Mouse (Mus musculus): ENCODE data around the gene Vps29.

DNA sequence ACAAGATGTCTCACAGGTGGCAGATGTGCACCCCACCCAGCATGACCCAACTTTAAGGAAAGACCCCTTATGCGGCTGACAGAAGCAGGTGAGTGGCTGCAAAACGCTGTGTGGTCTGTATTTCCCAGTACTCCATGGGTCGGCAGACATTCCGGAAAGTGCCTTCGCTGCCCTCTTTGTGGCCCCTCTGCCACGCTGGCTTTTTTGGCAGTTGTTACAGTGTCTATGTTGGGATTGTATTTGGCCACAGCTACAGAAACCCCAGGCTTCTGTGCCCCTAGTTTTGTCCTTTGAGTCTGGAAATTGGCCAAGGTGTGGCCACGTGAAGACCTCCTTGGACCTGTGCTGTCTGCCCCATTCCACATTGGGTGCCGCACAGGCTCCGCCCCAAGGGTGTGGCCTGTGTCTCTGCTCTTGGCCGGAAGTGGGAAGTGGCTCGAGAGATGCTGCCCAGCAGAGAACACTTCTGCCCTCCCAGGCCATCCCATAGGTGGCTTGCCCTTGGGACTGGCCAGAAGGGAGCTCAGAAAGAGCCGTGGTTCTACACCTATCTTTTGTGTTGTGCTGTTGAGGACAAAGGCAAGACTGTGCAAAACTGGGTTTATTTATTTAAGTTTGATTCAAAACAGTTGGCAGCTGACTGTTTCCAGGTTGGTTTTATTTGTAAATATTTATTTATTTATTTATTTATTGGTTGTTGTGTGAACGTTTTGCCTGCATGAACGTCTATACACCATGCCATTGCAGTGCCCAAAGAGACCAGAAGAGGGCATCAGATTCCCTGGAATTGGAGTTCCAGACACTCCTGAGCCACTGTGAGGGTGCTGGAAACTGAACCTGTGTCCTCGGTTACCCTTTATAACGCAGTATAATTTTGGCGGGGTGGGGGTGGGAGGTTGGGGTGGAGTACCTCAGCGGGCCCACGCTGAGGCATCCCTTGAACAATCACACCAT lies 55.8 kb downstream of the Vps29 start:
- TF ChIP-seq CTCF (IDR thresholded peaks at IDR 0.05; ENCODE audit: control insufficient read depth, insufficient read depth, insufficient read length) = no peak
- no peak for TF ChIP-seq FOSL1 (IDR thresholded peaks at IDR 0.05; ENCODE audit: insufficient read depth, low read length, poor library complexity, severe bottlenecking)
- no peak for TF ChIP-seq CEBPB (IDR thresholded peaks at IDR 0.05; ENCODE audit: low read depth)
